Mouse (Mus musculus): Measurements from ENCODE around the gene Tsc22d3. TPM values are rescaled to one million over a fixed set of nuclear protein-coding genes. Genes with fewer than 3 reads are reported as not detected.

The Tsc22d3 gene
- polyA plus RNA-seq, 1 experiment from 2014 or later, result 108 TPM

- 43% methylated on average over 5 of the region's 5 CpGs for WGBS
- no peak overlapping the region for H3K9ac ChIP-seq (ENCODE audit: low read depth, low read length)
- H3K27me3 ChIP-seq (replicated peaks; ENCODE audit: control insufficient read depth, insufficient read depth, low read length), result peaks cover 5% of the 10 kb centered on the region; the same call in 1 of the 2 replicates
Measured at GRCm38 (mm10) chrX:140529074-140529561, 71.3 kb downstream of the Tsc22d3 start.

GRCm38 (mm10) chrX:140527231-140527630, 73.2 kb downstream of the Tsc22d3 start:
- no peaks in the 10 kb centered on the region for H3K4me1 ChIP-seq (ENCODE audit: control insufficient read depth, insufficient read depth, low read length)
- whole genome bisulfite sequencing, result 25% methylated on average over 6 of the region's 6 CpGs
- no peak overlapping the region for H3K27ac ChIP-seq (replicated peaks; ENCODE audit: low read depth, low read length)
- no peak overlapping the region for H3K9ac ChIP-seq (ENCODE audit: low read depth, low read length)
- H3K4me3 ChIP-seq (ENCODE audit: low read depth, low read length), result no peak overlapping the region
- ATAC-seq (ENCODE audit: low read depth) (no peak), DNase-seq (ENCODE audit: low spot score) (no peak)
- peaks cover 6% of the 10 kb centered on the region; the same call in 1 of the 2 replicates for H3K27me3 ChIP-seq (replicated peaks; ENCODE audit: control insufficient read depth, insufficient read depth, low read length)
- no peak overlapping the region for H3K4me2 ChIP-seq (ENCODE audit: low read depth, low read length)
- no peaks in the 10 kb centered on the region for H3K9me3 ChIP-seq (ENCODE audit: control insufficient read depth, low read length)
- no peaks in the 10 kb centered on the region for H3K36me3 ChIP-seq (ENCODE audit: control insufficient read depth, insufficient read depth, low read length)

More at GRCm38 (mm10) chrX:140529074-140529561, 71.3 kb downstream of the Tsc22d3 start:
- Histone ChIP-seq H3K4me2 (ENCODE audit: low read depth, low read length) (no peak overlapping the region), H3K27ac (replicated peaks; ENCODE audit: low read depth, low read length) (no peak overlapping the region), H3K4me1 (ENCODE audit: control insufficient read depth, insufficient read depth, low read length) (no peaks in the 10 kb centered on the region), H3K4me3 (ENCODE audit: low read depth, low read length) (no peak overlapping the region), H3K9me3 (ENCODE audit: control insufficient read depth, low read length) (no peaks in the 10 kb centered on the region), H3K36me3 (ENCODE audit: control insufficient read depth, insufficient read depth, low read length) (no peaks in the 10 kb centered on the region)
- no peak for ATAC-seq (ENCODE audit: low read depth)
- peak; percentile 33 for DNase-seq (ENCODE audit: low spot score)

GRCm38 (mm10) chrX:140526253-140526618, 74.2 kb downstream of the Tsc22d3 start:
- Histone ChIP-seq H3K27me3 (replicated peaks; ENCODE audit: control insufficient read depth, insufficient read depth, low read length) (peaks cover 4% of the 10 kb centered on the region; the same call in 1 of the 2 replicates), H3K9ac (ENCODE audit: low read depth, low read length) (no peak overlapping the region), H3K4me3 (ENCODE audit: low read depth, low read length) (no peak overlapping the region), H3K9me3 (ENCODE audit: control insufficient read depth, low read length) (no peaks in the 10 kb centered on the region), H3K27ac (replicated peaks; ENCODE audit: low read depth, low read length) (no peak overlapping the region), H3K4me2 (ENCODE audit: low read depth, low read length) (no peak overlapping the region), H3K36me3 (ENCODE audit: control insufficient read depth, insufficient read depth, low read length) (no peaks in the 10 kb centered on the region), H3K4me1 (ENCODE audit: control insufficient read depth, insufficient read depth, low read length) (no peaks in the 10 kb centered on the region)
- DNase-seq (ENCODE audit: low spot score) (no peak), ATAC-seq (ENCODE audit: low read depth) (no peak)
- 91% methylated on average over 5 of the region's 5 CpGs for WGBS

GRCm38 (mm10) chrX:140525604-140526252, 74.7 kb downstream of the Tsc22d3 start:
- H3K4me2 ChIP-seq (ENCODE audit: low read depth, low read length), result no peak overlapping the region
- no peaks in the 10 kb centered on the region for H3K9me3 ChIP-seq (ENCODE audit: control insufficient read depth, low read length)
- WGBS, result 91% methylated on average over 7 of the region's 7 CpGs
- no peaks in the 10 kb centered on the region for H3K4me1 ChIP-seq (ENCODE audit: control insufficient read depth, insufficient read depth, low read length)
- no peak overlapping the region for H3K4me3 ChIP-seq (ENCODE audit: low read depth, low read length)
- no peaks in the 10 kb centered on the region for H3K36me3 ChIP-seq (ENCODE audit: control insufficient read depth, insufficient read depth, low read length)
- ATAC-seq (ENCODE audit: low read depth), result no peak
- no peak overlapping the region for H3K9ac ChIP-seq (ENCODE audit: low read depth, low read length)
- H3K27me3 ChIP-seq (replicated peaks; ENCODE audit: control insufficient read depth, insufficient read depth, low read length), result peaks cover 4% of the 10 kb centered on the region; the same call in 1 of the 2 replicates
- DNase-seq (ENCODE audit: low spot score), result no peak
- H3K27ac ChIP-seq (replicated peaks; ENCODE audit: low read depth, low read length), result no peak overlapping the region

GRCm38 (mm10) chrX:140524231-140524630, 76.2 kb downstream of the Tsc22d3 start:
- H3K27me3 ChIP-seq (replicated peaks; ENCODE audit: control insufficient read depth, insufficient read depth, low read length), result 0 out of 2 replicates have a peak, but pooled peaks cover 5% of the 10 kb centered on the region
- H3K27ac ChIP-seq (replicated peaks; ENCODE audit: low read depth, low read length), result no peak overlapping the region
- H3K4me2 ChIP-seq (ENCODE audit: low read depth, low read length), result no peak overlapping the region
- DNase-seq (ENCODE audit: low spot score) (no peak), ATAC-seq (ENCODE audit: low read depth) (no peak)
- H3K4me1 ChIP-seq (ENCODE audit: control insufficient read depth, insufficient read depth, low read length), result no peaks in the 10 kb centered on the region
- no peaks in the 10 kb centered on the region for H3K9me3 ChIP-seq (ENCODE audit: control insufficient read depth, low read length)
- WGBS, result 89% methylated on average over 5 of the region's 5 CpGs
- H3K4me3 ChIP-seq (ENCODE audit: low read depth, low read length), result no peak overlapping the region
- no peak overlapping the region for H3K9ac ChIP-seq (ENCODE audit: low read depth, low read length)
- no peaks in the 10 kb centered on the region for H3K36me3 ChIP-seq (ENCODE audit: control insufficient read depth, insufficient read depth, low read length)

- no peaks in the 10 kb centered on the region for H3K9me3 ChIP-seq (ENCODE audit: control insufficient read depth, low read length)
- no peak overlapping the region for H3K4me3 ChIP-seq (ENCODE audit: low read depth, low read length)
- ATAC-seq (ENCODE audit: low read depth) (no peak), DNase-seq (ENCODE audit: low spot score) (no peak)
- no peaks in the 10 kb centered on the region for H3K4me1 ChIP-seq (ENCODE audit: control insufficient read depth, insufficient read depth, low read length)
- WGBS, result 50% methylated on average over 14 of the region's 14 CpGs
- H3K27ac ChIP-seq (replicated peaks; ENCODE audit: low read depth, low read length), result no peak overlapping the region
- no peak overlapping the region for H3K4me2 ChIP-seq (ENCODE audit: low read depth, low read length)
- peaks cover 11% of the 10 kb centered on the region; the same call in 1 of the 2 replicates for H3K27me3 ChIP-seq (replicated peaks; ENCODE audit: control insufficient read depth, insufficient read depth, low read length)
- no peak overlapping the region for H3K9ac ChIP-seq (ENCODE audit: low read depth, low read length)
- H3K36me3 ChIP-seq (ENCODE audit: control insufficient read depth, insufficient read depth, low read length), result no peaks in the 10 kb centered on the region
Measured at GRCm38 (mm10) chrX:140522071-140522765, 78.2 kb downstream of the Tsc22d3 start.

GRCm38 (mm10) chrX:140520146-140521102, 80.0 kb downstream of the Tsc22d3 start:
- WGBS, result 34% methylated on average over 21 of the region's 25 CpGs

GRCm38 (mm10) chrX:140518351-140518750, 82.1 kb downstream of the Tsc22d3 start:
- ATAC-seq (ENCODE audit: low read depth) (no peak), DNase-seq (ENCODE audit: low spot score) (no peak)
- no peak overlapping the region for H3K9ac ChIP-seq (ENCODE audit: low read depth, low read length)
- no peak overlapping the region for H3K4me2 ChIP-seq (ENCODE audit: low read depth, low read length)
- 81% methylated on average over 8 of the region's 8 CpGs for WGBS
- H3K9me3 ChIP-seq (ENCODE audit: control insufficient read depth, low read length), result no peaks in the 10 kb centered on the region
- H3K36me3 ChIP-seq (ENCODE audit: control insufficient read depth, insufficient read depth, low read length), result no peaks in the 10 kb centered on the region
- H3K4me1 ChIP-seq (ENCODE audit: control insufficient read depth, insufficient read depth, low read length), result no peaks in the 10 kb centered on the region
- H3K27ac ChIP-seq (replicated peaks; ENCODE audit: low read depth, low read length), result no peak overlapping the region
- H3K4me3 ChIP-seq (ENCODE audit: low read depth, low read length), result no peak overlapping the region
- peaks cover 14% of the 10 kb centered on the region; the same call in 1 of the 2 replicates for H3K27me3 ChIP-seq (replicated peaks; ENCODE audit: control insufficient read depth, insufficient read depth, low read length)

More at GRCm38 (mm10) chrX:140520146-140521102, 80.0 kb downstream of the Tsc22d3 start:
- Histone ChIP-seq H3K27me3 (replicated peaks; ENCODE audit: control insufficient read depth, insufficient read depth, low read length) (peaks cover 14% of the 10 kb centered on the region; the same call in 1 of the 2 replicates), H3K9ac (ENCODE audit: low read depth, low read length) (peak overlapping the region; percentile 31; the same call in 1 of the 2 replicates), H3K4me3 (ENCODE audit: low read depth, low read length) (peak overlapping the region; percentile 14), H3K4me1 (ENCODE audit: control insufficient read depth, insufficient read depth, low read length) (no peaks in the 10 kb centered on the region), H3K36me3 (ENCODE audit: control insufficient read depth, insufficient read depth, low read length) (no peaks in the 10 kb centered on the region), H3K9me3 (ENCODE audit: control insufficient read depth, low read length) (no peaks in the 10 kb centered on the region), H3K4me2 (ENCODE audit: low read depth, low read length) (peak overlapping the region; percentile 48), H3K27ac (replicated peaks; ENCODE audit: low read depth, low read length) (peak overlapping the region; percentile 74)
- DNase-seq (ENCODE audit: low spot score), result peak; percentile 93
- ATAC-seq (ENCODE audit: low read depth), result peak; percentile 96
